Mouse (Mus musculus): ENCODE data around the gene Nufip1.

DNA sequence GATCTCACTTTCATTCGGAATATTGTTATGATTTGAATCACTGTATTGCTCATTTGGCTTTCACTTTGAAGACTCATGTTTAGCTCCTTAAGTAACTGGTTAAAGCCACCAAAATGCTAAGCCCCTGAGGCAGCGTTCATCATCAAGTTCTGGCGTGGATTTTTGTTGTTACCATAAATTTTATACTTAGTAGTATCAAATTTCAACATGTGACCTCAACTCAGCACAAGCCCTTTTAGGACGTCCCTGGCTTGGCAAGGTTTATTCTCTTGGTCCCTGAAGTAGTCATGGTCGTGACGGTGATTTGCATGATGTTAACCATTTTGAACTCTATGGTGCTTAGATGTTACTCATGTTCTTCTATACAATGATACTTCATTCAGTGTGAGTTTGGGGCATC is 36.4 kb downstream of the Nufip1 start:
- TF ChIP-seq CTCF (IDR thresholded peaks at IDR 0.05; ENCODE audit: low read depth, low read length) (no peak), POLR2AphosphoS5 (IDR thresholded peaks at IDR 0.05; ENCODE audit: insufficient replicate concordance, low read depth, low read length) (no peak)

Measured in G1E (cell line).